8 mouse cellular contexts compared by ENCODE assay signal in genomic region chr5:145114071-145114605, GRCm38 (mm10). TPM values are rescaled to one million over a fixed set of nuclear protein-coding genes. Genes with fewer than 3 reads are reported as not detected.
DNase-seq lines count a peak whose midpoint lies in the region; ATAC-seq and TF ChIP-seq lines count a peak whose summit lies in the region.

Arpc1b (plus strand) TSS chr5:145114215.

- no peaks in the 10 kb centered on the region for H3K9me3 ChIP-seq in lung, embryonic 14.5 days (ENCODE audit: low read depth, low read length)

- intact Hi-C loops in heart, postnatal 10 days (cut with DNase I), result loop anchor here (2.0 kb wide), 1 partner anchor 53 kb away; the partner anchor contains the start of genes Cpsf4 and Ptcd1

- H3K36me3 ChIP-seq in lung, embryonic 14.5 days (ENCODE audit: insufficient read depth), result peaks cover 18% of the 10 kb centered on the region

- peak within 1 kb of the TSS; percentile 51; the same call in 1 of the 2 replicates for H3K27ac ChIP-seq in lung, embryonic 14.5 days (ENCODE audit: low read depth)

- TF ChIP-seq CTCF in lung, embryonic 14.5 days (IDR thresholded peaks at IDR 0.05; ENCODE audit: low read depth), result no peak

- H3K4me2 ChIP-seq in lung, embryonic 14.5 days, result peak within 1 kb of the TSS; percentile 78

- ATAC-seq in erythroid progenitor cell, adult 5-6 weeks (replicated peaks; ENCODE audit: low FRiP score, poor library complexity, severe bottlenecking), result no peak
- peak; percentile 77 for ATAC-seq in lung, embryonic 14.5 days (ENCODE audit: insufficient read depth)
- ATAC-seq in neutrophil, adult 5-6 weeks (ENCODE audit: extremely low read depth, insufficient number of reproducible peaks, low FRiP score, poor library complexity, severe bottlenecking), result peak; percentile 35

- peak within 1 kb of the TSS; percentile 66 for H3K9ac ChIP-seq in lung, embryonic 14.5 days

- no peaks in the 10 kb centered on the region for H3K4me1 ChIP-seq in lung, embryonic 14.5 days (ENCODE audit: insufficient read depth)

- under 1% methylated on average over 44 of the region's 53 CpGs for WGBS in lung, embryonic 14.5 days

- DNase-seq in 3134 (ENCODE audit: extremely low read depth, insufficient read length, low spot score), result peak; percentile 88
- peak; percentile 95 for DNase-seq in ZHBTc4 (ENCODE audit: low read depth, low spot score)
- DNase-seq in heart, postnatal 10 days, result peak; percentile 80 to 82
- peak; percentile 83 to 91 for DNase-seq in kidney, postnatal 4 days
- peak; percentile 89 for DNase-seq in lung, embryonic 14.5 days
- DNase-seq in thymus, postnatal 4 days, result peak; percentile 77

- H3K4me3 ChIP-seq in lung, embryonic 14.5 days (ENCODE audit: low read depth, low read length), result peak within 1 kb of the TSS; percentile 69

- H3K27me3 ChIP-seq in lung, embryonic 14.5 days (ENCODE audit: insufficient read depth, low read length), result no peaks in the 10 kb centered on the region

RNA-seq across cellular contexts. Expression of gene Arpc1b, which starts in this region (rescaled TPM):
- total RNA-seq in erythroid progenitor cell, adult 5-6 weeks (2015; ENCODE audit: low replicate concordance), result 42.8 and 47.6 TPM in 2 replicates
- total RNA-seq in erythroid progenitor cell, adult 5-6 weeks (2017; ENCODE audit: low replicate concordance), result 29.4 and 33.0 TPM in 2 replicates
- 100 to 1,000 TPM; 135 to 140 TPM for total RNA-seq in heart, postnatal 10 days (2021)
- polyA plus RNA-seq in lung, embryonic 14.5 days (2014; fragmentation: Nextera tagmentation; extraction: Ambion mirVana), result 182 and 189 TPM in 2 replicates
- 524 and 552 TPM in 2 replicates for total RNA-seq in neutrophil, adult 5-6 weeks (2017)
